Mouse (Mus musculus): ENCODE measurements at regions not wholly inside any gene's neighbourhood (a gene's known extent, or its start where the extent isn't known, plus 50 kb on each side); places are given as distances from the start of the nearest gene placed in this dataset.

DNA sequence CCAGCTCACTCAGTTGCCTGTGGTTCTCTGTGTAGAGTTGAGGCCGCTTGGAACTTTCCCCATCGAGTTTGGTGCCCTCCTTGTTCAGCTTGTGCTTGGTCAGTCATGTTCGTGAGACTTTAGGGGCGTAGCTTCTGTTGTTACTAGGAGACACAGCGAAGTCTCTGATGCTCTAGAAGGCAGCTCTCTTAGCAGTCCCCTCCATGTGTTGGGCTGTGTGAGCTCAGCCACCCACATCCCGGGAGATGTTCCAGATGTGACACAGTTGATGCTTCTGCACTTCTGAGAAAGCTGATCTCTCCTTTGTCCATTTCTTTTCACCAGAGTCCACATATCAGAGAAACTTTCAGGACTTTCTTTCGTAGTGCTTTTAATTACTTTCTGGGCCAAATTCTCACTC lies 158.1 kb downstream of the Dact1 start:
- no peak for ATAC-seq

DNA sequence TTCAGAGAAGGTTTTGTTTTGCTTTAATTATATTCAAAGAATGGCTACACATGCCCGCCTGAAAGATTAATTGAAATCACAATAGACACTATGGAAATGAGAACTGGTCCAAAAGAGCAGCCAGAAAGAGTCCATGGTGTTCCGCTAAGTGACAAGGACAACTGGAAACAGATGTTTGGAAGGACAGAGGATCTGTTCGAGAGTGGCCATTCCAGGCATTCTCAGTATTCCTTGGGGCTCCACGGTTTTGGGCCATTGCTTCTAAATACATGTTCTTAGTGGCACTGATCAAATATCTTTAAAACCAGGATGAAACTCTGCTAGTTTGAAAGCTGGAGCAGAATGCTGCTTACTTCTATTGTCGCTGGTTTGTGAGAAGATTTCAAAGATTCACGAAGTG lies 158.6 kb downstream of the Dact1 start:
- Histone ChIP-seq H3K9me3 (ENCODE audit: control insufficient read depth, low read length) (no peaks in the 10 kb centered on the region), H3K27me3 (replicated peaks; ENCODE audit: control insufficient read depth, insufficient read depth, low read length) (no peaks in the 10 kb centered on the region), H3K27ac (ENCODE audit: low read length) (no peak overlapping the region), H3K9ac (ENCODE audit: low read depth, low read length) (no peak overlapping the region), H3K36me3 (ENCODE audit: control insufficient read depth, insufficient read depth, low read length) (no peaks in the 10 kb centered on the region), H3K4me2 (ENCODE audit: low read depth, low read length) (no peak overlapping the region), H3K4me3 (ENCODE audit: low read length) (no peak overlapping the region), H3K4me1 (ENCODE audit: control insufficient read depth, insufficient read depth, low read length) (no peaks in the 10 kb centered on the region; the same call in 1 of the 2 replicates)
- no peak for ATAC-seq
- WGBS: 64% methylated on average over 6 of the region's 6 CpGs

More for the DNA sequence above, 158.1 kb downstream of the Dact1 start:
- 71% methylated on average over 7 of the region's 7 CpGs for WGBS
- H3K9me3 ChIP-seq (ENCODE audit: control insufficient read depth, low read length): no peaks in the 10 kb centered on the region
- H3K4me1 ChIP-seq (ENCODE audit: control insufficient read depth, insufficient read depth, low read length): no peaks in the 10 kb centered on the region; the same call in 1 of the 2 replicates
- no peaks in the 10 kb centered on the region for H3K27me3 ChIP-seq (replicated peaks; ENCODE audit: control insufficient read depth, insufficient read depth, low read length)
- no peak overlapping the region for H3K27ac ChIP-seq (ENCODE audit: low read length)
- no peaks in the 10 kb centered on the region for H3K36me3 ChIP-seq (ENCODE audit: control insufficient read depth, insufficient read depth, low read length)
- H3K9ac ChIP-seq (ENCODE audit: low read depth, low read length): no peak overlapping the region
- H3K4me2 ChIP-seq (ENCODE audit: low read depth, low read length): no peak overlapping the region
- H3K4me3 ChIP-seq (ENCODE audit: low read length): no peak overlapping the region

GRCm38 (mm10) chr12:71470983-71471715 lies 161.5 kb downstream of the Dact1 start:
- no peaks in the 10 kb centered on the region for H3K9me3 ChIP-seq (ENCODE audit: control insufficient read depth, low read length)
- no peak overlapping the region for H3K27ac ChIP-seq (ENCODE audit: low read length)
- WGBS: 54% methylated on average over 13 of the region's 13 CpGs

DNA sequence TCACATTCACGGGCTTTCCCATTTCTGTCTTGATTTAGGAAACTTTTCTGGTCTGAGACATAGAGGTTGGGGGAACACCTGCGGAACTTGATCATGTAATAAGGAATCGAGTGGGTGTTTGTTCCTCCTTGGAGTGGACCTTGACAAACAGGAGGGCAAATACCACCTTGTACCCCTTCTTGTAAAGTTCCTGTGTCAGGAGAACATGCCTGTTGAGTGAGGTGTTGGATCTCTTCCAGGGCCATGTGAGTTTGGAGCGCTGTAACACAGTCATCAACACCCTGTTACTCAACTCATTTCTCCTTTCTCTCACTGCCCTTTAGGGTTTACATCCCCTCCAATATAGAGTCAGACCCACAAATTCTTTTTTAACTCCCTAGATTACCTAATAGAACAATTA lies 162.0 kb downstream of the Dact1 start:
- H3K27ac ChIP-seq (ENCODE audit: low read length): no peak overlapping the region
- H3K4me2 ChIP-seq (ENCODE audit: low read depth, low read length): no peak overlapping the region
- no peak overlapping the region for H3K9ac ChIP-seq (ENCODE audit: low read depth, low read length)
- no peak overlapping the region for H3K4me3 ChIP-seq (ENCODE audit: low read length)
- H3K36me3 ChIP-seq (ENCODE audit: control insufficient read depth, insufficient read depth, low read length): no peaks in the 10 kb centered on the region
- ATAC-seq: no peak
- WGBS: 88% methylated on average over 4 of the region's 4 CpGs
- H3K9me3 ChIP-seq (ENCODE audit: control insufficient read depth, low read length): no peaks in the 10 kb centered on the region
- no peaks in the 10 kb centered on the region; the same call in 1 of the 2 replicates for H3K4me1 ChIP-seq (ENCODE audit: control insufficient read depth, insufficient read depth, low read length)
- H3K27me3 ChIP-seq (replicated peaks; ENCODE audit: control insufficient read depth, insufficient read depth, low read length): no peaks in the 10 kb centered on the region

More at GRCm38 (mm10) chr12:71470983-71471715, 161.5 kb downstream of the Dact1 start:
- Histone ChIP-seq H3K36me3 (ENCODE audit: control insufficient read depth, insufficient read depth, low read length) (no peaks in the 10 kb centered on the region), H3K4me2 (ENCODE audit: low read depth, low read length) (no peak overlapping the region), H3K4me3 (ENCODE audit: low read length) (no peak overlapping the region), H3K9ac (ENCODE audit: low read depth, low read length) (no peak overlapping the region), H3K4me1 (ENCODE audit: control insufficient read depth, insufficient read depth, low read length) (no peaks in the 10 kb centered on the region; the same call in 1 of the 2 replicates), H3K27me3 (replicated peaks; ENCODE audit: control insufficient read depth, insufficient read depth, low read length) (no peaks in the 10 kb centered on the region)
- no peak for ATAC-seq

- Histone ChIP-seq H3K9ac (ENCODE audit: low read depth, low read length) (no peak overlapping the region), H3K4me2 (ENCODE audit: low read depth, low read length) (no peak overlapping the region), H3K9me3 (ENCODE audit: control insufficient read depth, low read length) (no peaks in the 10 kb centered on the region), H3K27ac (ENCODE audit: low read length) (no peak overlapping the region), H3K4me1 (ENCODE audit: control insufficient read depth, insufficient read depth, low read length) (peaks cover 6% of the 10 kb centered on the region; the same call in 1 of the 2 replicates), H3K27me3 (replicated peaks; ENCODE audit: control insufficient read depth, insufficient read depth, low read length) (no peaks in the 10 kb centered on the region), H3K4me3 (ENCODE audit: low read length) (no peak overlapping the region), H3K36me3 (ENCODE audit: control insufficient read depth, insufficient read depth, low read length) (no peaks in the 10 kb centered on the region)
- no peak for ATAC-seq
- 59% methylated on average over 4 of the region's 4 CpGs for WGBS
These were observed 166.6 kb downstream of the Dact1 start for GRCm38 (mm10) chr12:71476238-71476637.

- H3K4me2 ChIP-seq (ENCODE audit: low read depth, low read length): no peak overlapping the region
- H3K4me1 ChIP-seq (ENCODE audit: control insufficient read depth, insufficient read depth, low read length): peaks cover 16% of the 10 kb centered on the region
- H3K9ac ChIP-seq (ENCODE audit: low read depth, low read length): no peak overlapping the region
- no peaks in the 10 kb centered on the region for H3K9me3 ChIP-seq (ENCODE audit: control insufficient read depth, low read length)
- no peak for ATAC-seq
- H3K4me3 ChIP-seq (ENCODE audit: low read length): no peak overlapping the region
- 16% methylated on average over 5 of the region's 5 CpGs for whole genome bisulfite sequencing
- H3K27me3 ChIP-seq (replicated peaks; ENCODE audit: control insufficient read depth, insufficient read depth, low read length): no peaks in the 10 kb centered on the region
- no peaks in the 10 kb centered on the region for H3K36me3 ChIP-seq (ENCODE audit: control insufficient read depth, insufficient read depth, low read length)
- H3K27ac ChIP-seq (ENCODE audit: low read length): no peak overlapping the region
These were observed 168.0 kb downstream of the Dact1 start for GRCm38 (mm10) chr12:71477691-71478090.

- 0 out of 2 replicates have a peak overlapping the region, but pooled peaks have one; percentile 15 for H3K27ac ChIP-seq (ENCODE audit: low read length)
- peaks cover 21% of the 10 kb centered on the region for H3K4me1 ChIP-seq (ENCODE audit: control insufficient read depth, insufficient read depth, low read length)
- no peak overlapping the region for H3K4me3 ChIP-seq (ENCODE audit: low read length)
- H3K9ac ChIP-seq (ENCODE audit: low read depth, low read length): no peak overlapping the region
- no peaks in the 10 kb centered on the region for H3K9me3 ChIP-seq (ENCODE audit: control insufficient read depth, low read length)
- 30% methylated on average over 6 of the region's 6 CpGs for WGBS
- ATAC-seq: peak; percentile 53; the same call in 1 of the 2 replicates
- no peaks in the 10 kb centered on the region for H3K36me3 ChIP-seq (ENCODE audit: control insufficient read depth, insufficient read depth, low read length)
- no peak overlapping the region for H3K4me2 ChIP-seq (ENCODE audit: low read depth, low read length)
- no peaks in the 10 kb centered on the region for H3K27me3 ChIP-seq (replicated peaks; ENCODE audit: control insufficient read depth, insufficient read depth, low read length)
These were observed 171.7 kb downstream of the Dact1 start for GRCm38 (mm10) chr12:71481371-71481770.

DNA sequence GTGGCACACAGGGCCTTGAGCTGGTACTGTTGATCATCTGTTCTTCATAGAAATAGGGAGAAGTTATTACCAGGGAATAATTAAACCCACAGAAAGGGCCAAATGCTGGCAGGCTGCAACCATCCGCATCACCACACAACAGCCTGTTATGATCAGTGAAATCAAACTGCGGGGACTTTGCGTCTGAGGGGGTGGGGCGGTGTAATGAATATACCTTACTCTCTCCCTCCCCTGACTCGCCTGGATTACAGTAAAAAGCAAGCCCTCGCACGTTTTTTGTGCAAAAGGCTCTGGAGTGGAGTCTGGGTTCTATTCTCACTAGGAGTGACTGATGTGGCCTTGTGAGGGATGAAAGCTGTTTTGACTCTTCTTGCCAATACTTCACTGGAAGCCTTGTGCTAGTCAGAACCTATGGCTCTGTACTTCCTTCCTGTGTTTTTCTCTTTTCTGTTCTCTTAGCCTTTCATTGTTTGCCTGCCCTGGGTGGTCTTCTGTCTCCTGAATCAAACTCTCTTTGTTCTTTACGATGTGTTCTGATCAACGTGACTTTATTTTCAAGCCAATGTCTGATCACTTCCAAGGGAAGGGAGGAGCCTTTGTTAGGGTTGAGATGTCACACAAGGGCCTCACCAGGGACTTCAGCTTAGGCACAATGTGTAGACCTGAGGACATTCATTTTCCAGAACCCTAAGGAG lies 172.4 kb downstream of the Dact1 start:
- H3K27me3 ChIP-seq (replicated peaks; ENCODE audit: control insufficient read depth, insufficient read depth, low read length): no peaks in the 10 kb centered on the region
- H3K4me1 ChIP-seq (ENCODE audit: control insufficient read depth, insufficient read depth, low read length): peaks cover 21% of the 10 kb centered on the region
- H3K27ac ChIP-seq (ENCODE audit: low read length): peak overlapping the region; percentile 60
- ATAC-seq: no peak
- 37% methylated on average over 9 of the region's 9 CpGs for WGBS
- no peaks in the 10 kb centered on the region for H3K9me3 ChIP-seq (ENCODE audit: control insufficient read depth, low read length)
- no peak overlapping the region for H3K4me2 ChIP-seq (ENCODE audit: low read depth, low read length)
- no peaks in the 10 kb centered on the region for H3K36me3 ChIP-seq (ENCODE audit: control insufficient read depth, insufficient read depth, low read length)
- no peak overlapping the region for H3K4me3 ChIP-seq (ENCODE audit: low read length)
- H3K9ac ChIP-seq (ENCODE audit: low read depth, low read length): no peak overlapping the region

- 28% methylated on average over 2 of the region's 2 CpGs for WGBS
These were observed 172.9 kb downstream of the Dact1 start for GRCm38 (mm10) chr12:71482619-71483018.

More at GRCm38 (mm10) chr12:71482619-71483018, 172.9 kb downstream of the Dact1 start:
- no peaks in the 10 kb centered on the region for H3K36me3 ChIP-seq (ENCODE audit: control insufficient read depth, insufficient read depth, low read length)
- H3K9me3 ChIP-seq (ENCODE audit: control insufficient read depth, low read length): no peaks in the 10 kb centered on the region
- H3K4me3 ChIP-seq (ENCODE audit: low read length): no peak overlapping the region
- peak overlapping the region; percentile 60 for H3K27ac ChIP-seq (ENCODE audit: low read length)
- no peaks in the 10 kb centered on the region for H3K27me3 ChIP-seq (replicated peaks; ENCODE audit: control insufficient read depth, insufficient read depth, low read length)
- no peak for ATAC-seq
- no peak overlapping the region for H3K4me2 ChIP-seq (ENCODE audit: low read depth, low read length)
- peaks cover 21% of the 10 kb centered on the region for H3K4me1 ChIP-seq (ENCODE audit: control insufficient read depth, insufficient read depth, low read length)
- no peak overlapping the region for H3K9ac ChIP-seq (ENCODE audit: low read depth, low read length)

Data from intestine, embryonic 16.5 days (tissue).